Mouse (Mus musculus) kidney, postnatal 14 days (tissue): ENCODE results near the gene Zfyve9.

ENCODE experiments used
- DNase-seq: peaks from one replicate; pipeline ENCODE4 v3.0.0; 2022; ENCODE audit warnings: mixed read lengths

The Zfyve9 gene

GRCm38 (mm10) chr4:108608651-108609050 lies 171.9 kb downstream of the Zfyve9 start:
- no peak for DNase-seq

GRCm38 (mm10) chr4:108601870-108602269 lies 178.7 kb downstream of the Zfyve9 start:
- no peak for DNase-seq

GRCm38 (mm10) chr4:108598306-108598705 lies 182.3 kb downstream of the Zfyve9 start:
- no peak for DNase-seq

- no peak for DNase-seq
These were observed 184.8 kb downstream of the Zfyve9 start for GRCm38 (mm10) chr4:108595785-108596184.

- no peak for DNase-seq
These were observed 187.2 kb downstream of the Zfyve9 start for GRCm38 (mm10) chr4:108593376-108593775.
